Mouse (Mus musculus): ENCODE results near the gene Hoxb6.

GRCm38 (mm10) chr11:96279421-96280233 is 12.6 kb upstream of the Hoxb6 start:
- TF ChIP-seq CTCF (IDR thresholded peaks at IDR 0.05; ENCODE audit: extremely low read depth, insufficient read length, insufficient replicate concordance, low read depth, low read length) = no peak
- TF ChIP-seq POLR2A (IDR thresholded peaks at IDR 0.05; ENCODE audit: low read depth, low read length) = no peak

Measured in small intestine, adult 2 months (tissue).